Comparison of ENCODE assay signal across 15 mouse cellular contexts in genomic region chr8:127585618-127586017, GRCm38 (mm10).
"Had no signal": no experiment of that assay in that cellular context is flagged by ENCODE, and none has a peak within 500 bp of the region (broad histone marks: within the 10 kb centered on the region; RNA-seq: fewer than 3 reads in every experiment).

No protein-coding gene starts in this region.

- H3K9ac ChIP-seq: kidney, embryonic 15.5 days; limb, embryonic 13.5 days; liver, embryonic 14.5 days; midbrain, embryonic 12.5 days; neural tube, embryonic 13.5 days had no signal

- ATAC-seq: midbrain, embryonic 16.5 days had no signal

- H3K27ac ChIP-seq: kidney, embryonic 15.5 days; limb, embryonic 13.5 days; liver, embryonic 14.5 days; midbrain, embryonic 12.5 days; neural tube, embryonic 13.5 days had no signal

- H3K4me2 ChIP-seq: kidney, embryonic 15.5 days; limb, embryonic 13.5 days; midbrain, embryonic 12.5 days; neural tube, embryonic 13.5 days had no signal

- H3K36me3 ChIP-seq: kidney, embryonic 15.5 days; limb, embryonic 13.5 days; midbrain, embryonic 12.5 days; neural tube, embryonic 13.5 days had no signal

- H3K27me3 ChIP-seq: kidney, embryonic 15.5 days; limb, embryonic 13.5 days; midbrain, embryonic 12.5 days; neural tube, embryonic 13.5 days had no signal

- H3K4me1 ChIP-seq: kidney, embryonic 15.5 days; midbrain, embryonic 12.5 days had no signal

- H3K4me3 ChIP-seq: kidney, embryonic 15.5 days; limb, embryonic 13.5 days; midbrain, embryonic 12.5 days; neural tube, embryonic 13.5 days had no signal

- H3K9me3 ChIP-seq: kidney, embryonic 15.5 days; limb, embryonic 13.5 days; midbrain, embryonic 12.5 days; neural tube, embryonic 13.5 days had no signal

- DNase-seq: kidney, adult 2 months; kidney, postnatal 14 days; layer of hippocampus, postnatal 36 days; lung, adult 2 months; retina, postnatal 1 day; right cerebral cortex, postnatal 4 days; spleen, adult 18-20 months; thymus, adult 18-20 months; thymus, postnatal 14 days had no signal
